In the genomic region with DNA sequence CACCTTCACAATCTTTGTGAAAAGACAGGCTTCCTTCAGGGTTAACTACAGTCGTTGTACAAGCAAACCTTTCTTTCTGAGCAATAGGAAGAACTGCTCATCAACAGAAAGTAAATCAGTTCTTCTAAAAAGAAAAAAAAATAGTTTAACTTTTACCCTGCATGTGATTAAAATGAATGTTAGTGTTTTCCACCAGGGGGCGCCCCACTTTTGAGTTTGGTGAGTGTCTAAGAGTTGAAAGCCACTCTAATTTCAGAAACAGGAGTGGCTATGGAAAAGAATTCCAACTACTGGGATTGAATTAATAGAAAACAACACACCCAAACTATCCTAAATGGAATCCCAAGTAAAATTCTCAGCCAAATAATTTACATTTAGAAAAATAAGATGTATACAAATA, we compare ENCODE assay signal across 7 mouse cellular contexts.
A peak's percentile ranks its signal among the peaks of the same experiment; 100 is the strongest.
DNase-seq lines count a peak whose midpoint lies in the region; ATAC-seq and TF ChIP-seq lines count a peak whose summit lies in the region.

No protein-coding gene starts in this region.

- in situ Hi-C loops in CH12.LX (cut with MboI; ENCODE audit: low pct_ligation_motif_present, low pct_unique_long_range_greater_than_20kb, low sequenced_read_pairs), result loop anchor here (25.0 kb wide), 1 partner anchor 258 kb away; no protein-coding TSS in a partner anchor

- no peak overlapping the region for H3K4me3 ChIP-seq in intestine, postnatal 0 days (ENCODE audit: low read depth, low read length)
- no peak overlapping the region for H3K4me3 ChIP-seq in intestine, embryonic 15.5 days (replicated peaks)
- H3K4me3 ChIP-seq in CH12.LX (replicated peaks in 1 of 3; ENCODE audit: low read depth in 2 of 3, low read length in 2 of 3, poor library complexity in 1 of 3), result no peak overlapping the region

- no peak overlapping the region for H3K4me2 ChIP-seq in intestine, postnatal 0 days (replicated peaks; ENCODE audit: low read depth)
- H3K4me2 ChIP-seq in intestine, embryonic 15.5 days (replicated peaks), result no peak overlapping the region
- no peak overlapping the region; the same call in 1 of the 2 replicates for H3K4me2 ChIP-seq in CH12.LX (ENCODE audit: insufficient read depth, low read depth, poor library complexity, severe bottlenecking)

- no peak for TF ChIP-seq EP300 in CH12.LX (IDR thresholded peaks at IDR 0.05; ENCODE audit: low read length)

- no peak for TF ChIP-seq POLR2A in CH12.LX (IDR thresholded peaks at IDR 0.05; ENCODE audit: low read depth, low read length)

- 9% methylated on average over 2 of the region's 2 CpGs for WGBS in intestine, postnatal 0 days
- WGBS in intestine, embryonic 15.5 days, result 5% methylated on average over 2 of the region's 2 CpGs

- H3K27ac ChIP-seq in intestine, postnatal 0 days (ENCODE audit: low read depth, low read length), result no peak overlapping the region
- no peak overlapping the region for H3K27ac ChIP-seq in intestine, embryonic 15.5 days
- no peak overlapping the region for H3K27ac ChIP-seq in CH12.LX (ENCODE audit: insufficient read depth, low read depth)

- ATAC-seq in intestine, postnatal 0 days, result no peak
- no peak for ATAC-seq in intestine, embryonic 15.5 days

- dilution Hi-C loops in CH12.LX (cut with MboI; ENCODE audit: extremely low pct_ligation_motif_present, extremely low pct_unique_long_range_greater_than_20kb, low sequenced_read_pairs), result no loop called here

- DNase-seq in CH12.LX (ENCODE audit: extremely low read depth), result peak; percentile 55
- peak; percentile 31 for DNase-seq in Muller cell, postnatal 12 days (ENCODE audit: inconsistent ontology term)
- DNase-seq in kidney, postnatal 25 days, result peak; percentile 40 to 51
- no peak for DNase-seq in spleen, postnatal 4 days (ENCODE audit: low spot score in 2 of 2)
- no peak for DNase-seq in layer of hippocampus, adult 9-11 months

- TF ChIP-seq CTCF in intestine, postnatal 0 days (IDR thresholded peaks at IDR 0.05; ENCODE audit: low read depth), result peak; percentile 63
- TF ChIP-seq CTCF in CH12.LX (conservative IDR thresholded peaks at IDR 0.05 in 1 of 2, IDR thresholded peaks at IDR 0.05 in 1 of 2; ENCODE audit: low read depth in 2 of 2, low read length in 2 of 2), result peak in 1 of 2 experiments; percentile 66; a peak in 2 of 4 replicates

- peak; percentile 51 for TF ChIP-seq RAD21 in CH12.LX (IDR thresholded peaks at IDR 0.05; ENCODE audit: low read depth, low read length)

- no peaks in the 10 kb centered on the region for H3K9me3 ChIP-seq in intestine, postnatal 0 days (ENCODE audit: control insufficient read depth)
- H3K9me3 ChIP-seq in intestine, embryonic 15.5 days, result no peaks in the 10 kb centered on the region
- no peaks in the 10 kb centered on the region for H3K9me3 ChIP-seq in CH12.LX (replicated peaks; ENCODE audit: low read length)

- no peaks in the 10 kb centered on the region for H3K36me3 ChIP-seq in intestine, postnatal 0 days (ENCODE audit: control insufficient read depth, insufficient read depth)
- H3K36me3 ChIP-seq in intestine, embryonic 15.5 days, result no peaks in the 10 kb centered on the region
- H3K36me3 ChIP-seq in CH12.LX (replicated peaks in 1 of 2; ENCODE audit: control insufficient read depth in 1 of 2, insufficient read depth in 1 of 2, low read length in 1 of 2), result no peaks in the 10 kb centered on the region

- H3K27me3 ChIP-seq in intestine, postnatal 0 days (replicated peaks; ENCODE audit: control insufficient read depth, insufficient read depth, low read length), result no peaks in the 10 kb centered on the region
- no peaks in the 10 kb centered on the region for H3K27me3 ChIP-seq in intestine, embryonic 15.5 days (replicated peaks)
- no peaks in the 10 kb centered on the region for H3K27me3 ChIP-seq in CH12.LX (replicated peaks)

- no peaks in the 10 kb centered on the region for H3K4me1 ChIP-seq in intestine, postnatal 0 days (replicated peaks; ENCODE audit: control insufficient read depth, insufficient read depth, low read length)
- no peaks in the 10 kb centered on the region for H3K4me1 ChIP-seq in intestine, embryonic 15.5 days (replicated peaks)
- no peaks in the 10 kb centered on the region; a peak in 1 of 4 replicates for H3K4me1 ChIP-seq in CH12.LX (ENCODE audit: control insufficient read depth in 1 of 2, insufficient read depth in 2 of 2)

- no peak overlapping the region for H3K9ac ChIP-seq in intestine, postnatal 0 days (ENCODE audit: low read depth, low read length)
- H3K9ac ChIP-seq in intestine, embryonic 15.5 days, result no peak overlapping the region
- no peak overlapping the region for H3K9ac ChIP-seq in CH12.LX (ENCODE audit: insufficient read depth, low read depth)

- H3K79me2 ChIP-seq in CH12.LX (replicated peaks; ENCODE audit: control insufficient read depth, extremely low read depth, insufficient read depth, poor library complexity, severe bottlenecking), result no peaks in the 10 kb centered on the region

TF ChIP-seq in CH12.LX, 34 proteins besides CTCF, POLR2A, EP300 and RAD21:
- TF ChIP-seq MYC (IDR thresholded peaks at IDR 0.05; ENCODE audit: low read depth, low read length) (no peak), CHD1 (IDR thresholded peaks at IDR 0.05; ENCODE audit: low read depth, low read length) (no peak), MAX (IDR thresholded peaks at IDR 0.05; ENCODE audit: low read length) (no peak), NRF1 (IDR thresholded peaks at IDR 0.05; ENCODE audit: low read depth, low read length) (no peak), ELF1 (IDR thresholded peaks at IDR 0.05; ENCODE audit: low read depth, low read length) (no peak), ZMIZ1 (IDR thresholded peaks at IDR 0.05; ENCODE audit: low read depth, low read length) (no peak), KAT2A (IDR thresholded peaks at IDR 0.05; ENCODE audit: insufficient replicate concordance, low read length) (no peak), MAZ (IDR thresholded peaks at IDR 0.05; ENCODE audit: low read depth, low read length) (no peak), SMC3 (IDR thresholded peaks at IDR 0.05; ENCODE audit: low read depth, low read length) (peak; percentile 65), TBP (conservative IDR thresholded peaks at IDR 0.05; ENCODE audit: low read depth, low read length) (no peak), MXI1 (IDR thresholded peaks at IDR 0.05; ENCODE audit: low read depth, low read length) (no peak), PAX5 (IDR thresholded peaks at IDR 0.05; ENCODE audit: low read length) (no peak), ZNF384 (IDR thresholded peaks at IDR 0.05; ENCODE audit: low read depth, low read length) (peak; percentile 49; the same call in 1 of the 2 replicates), UBTF (IDR thresholded peaks at IDR 0.05; ENCODE audit: low read depth, low read length) (no peak), HCFC1 (IDR thresholded peaks at IDR 0.05; ENCODE audit: low read depth, low read length) (no peak), BHLHE40 (IDR thresholded peaks at IDR 0.05; ENCODE audit: low read depth, low read length) (no peak)

Comparison
In these comparisons a context has a peak if more than half of its experiments do, and no peak if none do; other contexts are left out.
1. DNase-seq: peak in CH12.LX (single experiment), Muller cell, postnatal 12 days (single experiment) and kidney, postnatal 25 days (2 of 2); none in spleen, postnatal 4 days (0 of 2) and layer of hippocampus, adult 9-11 months (single experiment).